Mouse (Mus musculus) heart, postnatal 14 days (tissue): ENCODE measurements at regions not wholly inside any gene's neighbourhood (a gene's known extent, or its start where the extent isn't known, plus 50 kb on each side); places are given as distances from the start of the nearest gene placed in this dataset.

ENCODE experiments used
- DNase-seq, 2 experiments: peaks; one replicate each; pipeline ENCODE4 v3.0.0; 2021 to 2022
- intact Hi-C: fragments of 180-260 bp; cut with DNase I; formaldehyde crosslinking; loops from one replicate; pipeline ENCODE4 v1.15.1; 2025

DNA sequence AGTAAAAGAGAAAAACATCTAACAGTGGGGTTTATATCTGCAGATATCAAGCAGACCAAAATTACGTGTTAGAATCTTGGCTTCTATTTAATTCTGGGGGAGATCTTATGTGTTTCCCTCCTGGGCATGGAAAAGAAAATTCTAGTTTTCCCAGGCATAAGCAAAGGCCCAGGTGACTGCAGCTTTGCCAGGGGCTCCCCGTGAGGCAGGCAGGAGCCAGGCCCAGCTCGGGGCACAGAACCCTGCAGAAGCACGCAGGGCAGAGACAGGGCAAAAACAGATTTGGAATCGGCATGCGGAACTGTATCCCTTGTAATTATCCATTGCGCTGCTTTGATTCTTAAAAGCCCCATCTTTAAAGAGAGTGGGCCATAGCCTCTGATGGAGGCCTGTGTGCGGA is 250.4 kb upstream of the Slc35b3 start:
- intact Hi-C loops = no loop called here
- no peak for DNase-seq

GRCm38 (mm10) chr13:39183715-39184179 is 223.1 kb upstream of the Slc35b3 start:
- intact Hi-C loops = loop anchor here (10.0 kb wide), 1 partner anchor 1561 kb away; no protein-coding TSS in a partner anchor
- no peak for DNase-seq

GRCm38 (mm10) chr13:39161980-39162379 is 201.3 kb upstream of the Slc35b3 start:
- DNase-seq = no peak
- intact Hi-C loops = no loop called here

DNA sequence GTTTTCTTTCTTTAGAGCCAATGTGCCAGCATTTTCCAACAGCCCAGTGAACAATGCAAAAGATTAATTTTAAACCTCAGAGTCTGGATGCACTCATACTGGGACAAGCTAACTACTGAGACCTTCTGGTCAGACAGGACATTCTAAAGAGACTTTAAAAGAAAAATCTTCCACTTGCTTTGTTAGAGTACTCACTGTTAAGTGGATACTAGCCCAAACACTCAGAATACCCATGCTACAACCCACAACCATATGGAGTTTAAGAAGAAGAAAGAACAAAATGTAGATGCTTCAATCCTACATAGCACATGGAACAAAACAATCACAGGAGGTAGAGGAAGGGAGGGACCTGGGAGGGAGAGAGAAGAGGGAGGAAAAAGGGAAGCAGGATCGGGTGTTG is 167.3 kb upstream of the Slc35b3 start:
- intact Hi-C loops = no loop called here
- no peak for DNase-seq

- intact Hi-C loops = no loop called here
- no peak for DNase-seq
Measured at GRCm38 (mm10) chr13:39092058-39092457, 131.4 kb upstream of the Slc35b3 start.

GRCm38 (mm10) chr13:39084544-39084943 is 123.9 kb upstream of the Slc35b3 start:
- no peak for DNase-seq
- intact Hi-C loops = no loop called here

DNA sequence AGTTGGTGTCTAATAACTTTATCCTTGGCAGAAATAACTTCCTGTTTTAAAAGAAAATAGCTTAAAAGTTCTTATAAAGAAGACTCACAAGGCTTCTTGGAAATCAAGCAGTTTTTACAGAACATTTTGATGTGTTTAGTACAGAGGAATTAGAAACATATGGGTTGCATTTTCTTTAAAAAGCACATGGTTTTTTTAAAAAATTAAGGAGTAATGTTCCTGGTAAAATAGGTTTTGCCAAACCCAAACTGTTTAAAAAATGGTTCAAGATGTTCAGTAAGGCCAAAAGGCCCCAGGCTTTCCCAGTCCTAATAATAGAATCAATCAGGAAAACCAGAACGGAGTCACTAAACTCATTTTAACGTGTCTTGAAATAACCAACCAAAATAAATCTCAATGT is 113.5 kb upstream of the Slc35b3 start:
- DNase-seq = no peak
- intact Hi-C loops = no loop called here

DNA sequence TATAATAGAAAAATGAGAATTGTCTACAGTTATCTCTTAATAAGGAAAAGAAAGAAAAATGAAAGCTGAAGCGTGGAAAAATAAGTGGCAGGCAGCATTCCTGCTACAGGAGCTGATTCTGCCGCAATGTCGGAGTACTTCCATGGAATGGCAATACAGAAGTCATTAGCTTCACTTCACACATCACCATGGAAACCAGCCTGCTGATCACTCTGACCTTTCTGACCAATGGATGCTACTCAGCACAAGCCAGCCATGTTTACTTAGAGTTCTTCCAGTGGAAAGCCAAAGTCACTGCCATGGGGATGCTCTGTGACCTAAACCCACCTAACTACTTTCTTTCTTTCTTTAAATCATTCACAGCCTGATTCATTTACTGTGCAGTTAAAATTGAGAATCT is 71.6 kb upstream of the Slc35b3 start:
- DNase-seq = no peak
- intact Hi-C loops = no loop called here

DNA sequence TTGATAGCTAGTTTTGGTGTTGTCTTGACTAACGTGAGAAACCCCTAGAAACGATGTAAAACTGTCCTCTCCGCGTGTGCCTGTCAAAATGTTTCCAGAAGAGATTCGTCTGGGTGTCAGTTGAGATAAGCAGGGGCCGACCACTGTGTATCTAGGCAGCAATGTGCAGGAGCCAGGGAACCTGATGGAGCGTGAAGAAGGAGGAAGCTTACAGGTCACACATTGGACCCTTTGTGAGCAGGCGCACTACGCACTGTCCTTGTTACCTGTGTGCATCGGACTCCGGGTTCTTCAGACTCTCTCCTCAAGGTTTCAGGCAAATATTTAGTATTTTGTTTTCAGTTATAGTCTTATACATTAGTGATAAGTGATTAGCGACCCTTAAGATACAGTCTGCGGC is 59.5 kb upstream of the Slc35b3 start:
- intact Hi-C loops = no loop called here
- DNase-seq = no peak

DNA sequence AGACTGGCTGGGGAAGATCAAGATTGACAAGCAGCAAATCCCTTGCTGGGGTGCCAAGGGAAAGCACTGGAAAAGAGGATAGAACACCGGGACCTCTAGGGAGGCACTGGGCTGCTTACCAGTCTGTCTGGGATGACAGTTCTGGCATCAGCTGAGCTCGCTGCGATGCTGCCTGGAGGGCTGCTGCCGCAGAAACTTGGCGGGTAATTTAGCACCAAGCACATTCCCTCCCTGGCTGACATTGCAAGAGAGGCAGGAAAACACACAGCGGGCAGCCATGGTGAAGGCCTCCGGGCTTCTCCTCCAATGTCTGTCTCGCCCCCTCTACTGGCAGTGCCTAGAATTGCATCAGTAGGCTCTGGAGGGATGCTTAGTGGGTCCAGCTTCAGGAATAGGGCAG is 51.0 kb upstream of the Slc35b3 start:
- intact Hi-C loops = loop anchor here (2.0 to 5.0 kb wide), 2 partner anchors 159 to 321 kb away; no protein-coding TSS in a partner anchor
- DNase-seq = peak; percentile 71 to 82
